Mouse (Mus musculus) spleen, embryonic (tissue): Measurements from ENCODE around the gene Tktl1.
"Not testable (repeated sequence)": the region's sequence is repeated elsewhere in the genome, so short reads cannot be mapped to it uniquely, and the experiment has no call there.

Source experiments
- CTCF ChIA-PET: fragments of 350-600 bp; sonication (Branson Sonifier 250); formaldehyde crosslinking; loops from one replicate; lab custom pipeline; 2022; lab: Charles Lee

Gene Tktl1

GRCm38 (mm10) chrX:74176959-74177358 lies at the start of gene Tktl1:
Tktl1 (plus strand) TSS chrX:74177259.
- CTCF ChIA-PET = interaction anchor here (0.6 kb wide), 1 partner anchor 431 kb away, joined by 6 read pairs; no protein-coding TSS in a partner anchor

GRCm38 (mm10) chrX:74135263-74135662 lies 41.8 kb upstream of the Tktl1 start, which contains the start of gene Mecp2:
Mecp2 (minus strand) TSS chrX:74135363.
- CTCF ChIA-PET = not testable (repeated sequence)

GRCm38 (mm10) chrX:74167738-74168137 lies 9.3 kb upstream of the Tktl1 start, which contains the start of gene Tex28:
Tex28 (minus strand) TSS chrX:74167838.
- CTCF ChIA-PET = no interaction called here

- CTCF ChIA-PET = interaction anchor here (0.6 kb wide), 1 partner anchor 123 kb away, joined by 3 read pairs; no protein-coding TSS in a partner anchor
These were observed 26.5 kb downstream of the Tktl1 start for GRCm38 (mm10) chrX:74203556-74203955.

DNA sequence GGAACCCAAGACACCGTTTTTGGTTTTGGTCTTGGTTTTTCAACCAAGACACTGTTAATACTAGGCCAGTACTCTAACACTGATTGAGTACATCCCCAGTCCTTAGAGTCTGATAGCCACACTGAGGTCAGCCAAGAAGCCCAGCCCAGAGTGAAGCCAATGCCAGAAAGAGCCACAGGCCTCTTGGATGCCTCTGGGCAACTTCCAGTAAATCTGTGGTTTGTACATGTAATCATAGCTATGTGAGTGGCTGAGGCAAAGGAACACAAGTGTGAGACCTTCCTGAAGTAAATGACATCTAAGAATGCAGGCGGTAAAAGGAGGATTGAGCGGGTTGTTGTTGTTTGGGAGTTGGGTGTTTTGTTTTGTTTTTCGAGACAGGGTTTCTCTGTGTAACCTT lies 41.4 kb downstream of the Tktl1 start:
- CTCF ChIA-PET = no interaction called here

- CTCF ChIA-PET = no interaction called here
These were observed 42.4 kb downstream of the Tktl1 start for GRCm38 (mm10) chrX:74219449-74219848.

DNA sequence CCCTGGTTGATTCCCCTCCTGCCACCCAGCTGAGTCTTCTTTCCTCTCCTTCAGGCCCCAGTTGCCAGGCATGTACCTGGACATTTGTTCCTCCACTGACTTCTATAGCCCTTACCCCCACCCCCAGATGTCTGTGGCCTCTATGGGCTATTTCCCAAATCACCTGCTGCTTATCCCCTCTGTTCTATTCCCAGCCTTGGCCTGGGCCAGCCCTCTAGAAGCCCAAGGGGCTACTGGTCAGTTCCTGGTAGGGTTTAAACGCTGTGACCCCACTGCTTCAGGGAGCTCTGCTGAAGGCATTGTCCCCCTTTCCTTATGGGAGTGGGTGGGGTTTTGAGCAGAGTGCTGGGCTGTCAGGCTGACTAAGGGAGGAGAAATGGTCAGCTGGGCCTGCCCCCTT lies 43.0 kb downstream of the Tktl1 start:
- CTCF ChIA-PET = interaction anchor here (0.5 kb wide), 1 partner anchor 255 kb away, joined by 3 read pairs; no protein-coding TSS in a partner anchor

- CTCF ChIA-PET = no interaction called here
These were observed 53.0 kb downstream of the Tktl1 start for GRCm38 (mm10) chrX:74230038-74230437.

- CTCF ChIA-PET = no interaction called here
These were observed 56.1 kb downstream of the Tktl1 start for GRCm38 (mm10) chrX:74233196-74233595.

- CTCF ChIA-PET = interaction anchor here (0.5 to 1.1 kb wide), 2 partner anchors 17 to 18 kb away, joined by 3 to 4 read pairs; no protein-coding TSS in a partner anchor
These were observed 63.3 kb downstream of the Tktl1 start for GRCm38 (mm10) chrX:74240332-74240731.

- CTCF ChIA-PET = interaction anchor here (0.6 to 0.7 kb wide), 2 partner anchors 9 to 102 kb away, joined by 3 to 4 read pairs; no protein-coding TSS in a partner anchor
These were observed 66.3 kb downstream of the Tktl1 start for GRCm38 (mm10) chrX:74243396-74243795.

- CTCF ChIA-PET = interaction anchor here (0.7 kb wide), 1 partner anchor 103 kb away, joined by 4 read pairs; no protein-coding TSS in a partner anchor
These were observed 66.7 kb downstream of the Tktl1 start for GRCm38 (mm10) chrX:74243807-74244206.

DNA sequence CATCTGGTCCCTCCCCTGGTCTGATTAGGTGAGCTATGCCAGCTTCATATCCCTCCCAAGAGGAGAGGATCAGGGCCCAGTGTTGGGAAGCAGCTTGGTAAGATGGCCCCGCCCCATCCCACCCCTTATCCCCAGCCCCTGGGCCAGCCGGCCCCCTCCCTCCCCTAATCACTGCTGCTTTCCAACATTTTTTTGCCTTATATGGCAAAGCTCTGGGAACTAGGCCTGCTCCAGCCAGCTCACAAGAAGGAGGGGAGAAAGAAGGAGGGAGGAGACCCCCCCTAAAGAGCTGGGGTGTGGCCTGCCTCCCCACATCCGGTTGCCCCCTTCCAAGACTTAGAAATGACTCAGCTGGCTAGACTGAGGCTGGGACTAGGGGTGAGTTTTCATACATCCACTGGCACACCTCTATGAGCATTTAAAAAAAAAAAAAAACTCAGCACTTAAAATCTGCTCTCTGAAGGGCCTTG lies 67.6 kb downstream of the Tktl1 start:
- CTCF ChIA-PET = no interaction called here

DNA sequence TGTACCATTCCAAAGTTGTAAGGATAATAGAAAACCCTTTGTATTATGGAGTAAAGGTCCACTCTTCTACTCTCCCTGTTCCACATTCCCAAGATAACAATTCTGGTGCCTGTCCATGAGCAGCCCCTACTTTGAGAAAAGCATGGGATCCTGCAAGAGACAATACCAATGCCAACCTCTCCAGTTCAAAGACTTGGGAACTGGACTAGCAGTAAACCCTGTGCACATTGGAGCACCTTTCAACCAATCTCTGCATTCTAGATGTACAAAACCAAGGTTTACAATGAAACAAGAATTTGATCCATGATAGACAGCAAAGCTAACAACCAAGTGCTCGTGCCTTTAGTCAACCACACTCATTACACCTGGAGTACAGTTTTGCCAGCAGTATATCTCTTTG lies 68.0 kb downstream of the Tktl1 start:
- CTCF ChIA-PET = no interaction called here

- CTCF ChIA-PET = interaction anchor here (0.7 kb wide), 1 partner anchor 25 kb away, joined by 3 read pairs; the partner anchor contains the start of gene Rpl10
These were observed 68.6 kb downstream of the Tktl1 start for GRCm38 (mm10) chrX:74245687-74246086.

DNA sequence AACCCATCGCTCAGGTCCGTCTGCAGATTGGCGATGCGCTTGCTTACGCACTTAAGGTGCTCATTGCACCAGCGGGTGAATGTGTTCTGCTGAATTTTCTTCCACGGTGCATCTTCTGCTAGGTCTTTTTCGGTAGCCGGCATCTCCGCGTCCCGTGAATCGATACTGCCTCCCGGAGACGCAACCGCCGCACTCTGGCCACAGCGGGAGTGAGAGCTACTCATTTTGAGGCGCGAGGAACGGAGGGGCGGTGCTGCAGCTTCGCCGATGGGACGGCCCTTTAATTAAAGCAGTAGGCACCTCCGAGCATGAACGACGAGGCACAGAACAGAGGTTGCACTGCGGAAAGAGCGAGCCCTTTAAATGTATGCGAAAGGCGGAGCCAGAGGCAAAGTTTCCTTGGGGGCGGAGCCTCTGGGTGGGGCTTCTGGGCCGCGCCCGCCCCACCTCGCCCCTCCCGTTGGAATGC lies 69.2 kb downstream of the Tktl1 start:
- CTCF ChIA-PET = interaction anchor here (0.7 kb wide), 1 partner anchor 24 kb away, joined by 3 read pairs; the partner anchor contains the start of gene Rpl10

DNA sequence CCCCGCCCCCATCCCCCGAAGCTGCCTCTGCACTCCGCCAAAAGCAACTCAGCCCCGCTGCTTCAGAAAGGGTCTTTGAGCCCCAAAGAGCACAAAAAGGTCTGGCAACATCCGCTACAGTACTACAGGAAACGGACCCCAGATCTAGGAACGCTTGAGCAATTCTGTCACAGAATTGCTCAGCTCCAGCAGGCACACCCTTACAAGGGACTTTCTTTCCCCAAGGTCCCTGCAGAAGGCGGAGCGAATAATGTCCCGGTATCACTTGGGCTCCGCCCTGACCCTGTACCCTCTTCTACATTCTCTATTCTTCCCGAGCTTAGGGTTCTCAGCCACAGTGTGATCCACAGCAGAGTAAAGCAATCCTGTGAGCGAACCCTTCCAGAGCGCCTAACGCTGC lies 69.6 kb downstream of the Tktl1 start:
- CTCF ChIA-PET = no interaction called here

- CTCF ChIA-PET = interaction anchor here (0.6 kb wide), 2 partner anchors 162 to 164 kb away, joined by 4 to 8 read pairs; no protein-coding TSS in a partner anchor
These were observed 71.6 kb downstream of the Tktl1 start for GRCm38 (mm10) chrX:74248651-74249050.

GRCm38 (mm10) chrX:74249615-74250014 lies 72.6 kb downstream of the Tktl1 start, which contains the start of gene Flna:
Flna (minus strand) TSS chrX:74249820.
- CTCF ChIA-PET = interaction anchor here (0.5 kb wide), 1 partner anchor 16 kb away, joined by 3 read pairs; no protein-coding TSS in a partner anchor

DNA sequence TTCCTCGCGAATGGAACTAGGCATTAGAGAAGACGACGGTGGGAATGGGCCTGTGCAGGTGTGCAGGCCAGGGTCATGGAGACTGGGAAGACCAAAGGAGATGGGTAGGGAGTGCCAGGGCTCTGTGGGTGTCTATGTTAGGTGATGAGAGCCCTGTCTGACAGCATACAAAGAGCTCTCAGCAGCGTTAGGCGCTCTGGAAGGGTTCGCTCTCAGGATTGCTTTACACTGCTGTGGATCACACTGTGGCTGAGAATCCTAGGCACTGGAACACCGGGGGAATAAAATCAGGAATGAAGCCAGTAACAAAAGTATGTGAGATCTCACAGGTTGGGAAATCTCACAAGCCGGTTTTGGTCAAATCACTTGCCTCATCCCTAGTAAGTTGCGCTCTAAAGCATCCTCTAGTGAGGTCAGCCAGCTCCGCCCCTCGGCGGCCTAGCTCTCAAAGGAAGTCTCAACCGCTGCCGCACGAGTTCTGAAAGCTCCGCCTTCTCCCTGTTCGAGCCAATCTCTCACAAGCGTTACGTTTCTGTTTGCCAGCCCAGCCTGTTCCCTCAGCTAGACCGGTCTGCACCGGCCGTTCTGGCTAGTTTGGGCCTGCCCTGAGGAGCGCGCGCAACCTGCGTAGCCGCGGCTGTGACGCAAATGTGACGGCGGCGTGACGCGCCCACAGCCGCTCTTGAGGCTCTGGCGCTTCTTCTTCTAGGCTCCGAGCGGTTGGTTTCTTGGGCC lies 77.3 kb downstream of the Tktl1 start, which contains the start of gene Emd:
Gene Emd, plus strand, starts transcription at position 535 of the 735 bp plus-strand sequence.
- CTCF ChIA-PET = no interaction called here

DNA sequence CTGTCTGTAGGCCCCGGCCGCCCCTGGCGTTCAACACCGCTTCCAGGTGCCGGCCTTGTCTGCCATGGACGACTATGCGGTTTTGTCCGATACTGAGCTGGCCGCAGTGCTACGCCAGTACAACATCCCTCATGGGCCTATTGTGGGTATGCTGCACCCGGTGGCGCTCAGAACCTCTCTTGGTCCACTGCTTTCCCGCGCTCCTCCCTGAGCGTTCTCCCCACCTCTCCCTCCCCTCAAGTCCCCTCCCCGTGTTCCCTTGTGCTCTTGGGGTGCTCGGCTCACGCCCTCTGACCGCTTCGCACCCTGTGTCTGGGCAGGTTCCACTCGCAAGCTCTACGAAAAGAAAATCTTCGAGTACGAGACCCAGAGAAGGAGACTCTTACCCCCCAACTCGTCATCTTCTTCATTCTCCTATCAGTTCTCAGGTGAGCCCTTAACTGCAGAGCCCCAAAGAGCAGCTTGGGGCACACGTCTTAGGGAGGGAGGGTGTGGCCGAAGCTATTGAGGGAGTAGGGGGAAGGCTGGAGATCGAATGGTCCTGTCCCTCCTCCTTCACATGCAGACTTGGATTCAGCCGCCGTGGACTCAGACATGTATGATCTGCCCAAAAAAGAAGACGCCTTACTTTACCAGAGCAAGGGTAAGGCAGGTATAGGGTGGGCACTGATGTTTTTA lies 78.0 kb downstream of the Tktl1 start:
- CTCF ChIA-PET = no interaction called here

DNA sequence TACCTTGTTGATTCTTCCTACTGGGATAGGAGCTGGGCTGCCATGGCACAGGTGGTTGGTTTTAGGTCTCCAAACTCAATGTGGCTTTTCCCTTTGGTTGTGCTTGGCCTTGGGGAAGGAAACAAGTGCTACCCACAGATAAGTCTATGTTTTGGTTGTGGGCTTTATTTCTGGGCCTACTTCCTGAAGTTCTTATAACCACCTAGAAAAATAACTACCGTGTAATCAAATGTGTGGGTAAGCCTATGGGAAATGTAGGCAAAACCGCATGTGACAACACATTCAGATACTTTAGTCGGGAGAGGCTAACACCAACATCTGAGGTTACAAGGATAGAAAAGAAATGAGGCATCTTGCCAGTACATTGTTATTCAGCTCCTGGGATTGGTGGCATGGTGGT lies 80.7 kb downstream of the Tktl1 start:
- CTCF ChIA-PET = no interaction called here
